Mouse (Mus musculus) liver, embryonic 14.5 days (tissue): Measurements from ENCODE around the gene Ces3b. TPM values are rescaled to one million over a fixed set of nuclear protein-coding genes. Genes with fewer than 3 reads are reported as not detected.
"Not testable (repeated sequence)": the region's sequence is repeated elsewhere in the genome, so short reads cannot be mapped to it uniquely, and the experiment has no call there.

ENCODE experiments used
- ATAC-seq: fragments of 200-750 bp; cut with Nextera tagmentation; 2 replicates; pipeline ENCODE4 v1.8.0; 2017; ENCODE audit warnings: moderate number of reproducible peaks, mild to moderate bottlenecking, moderate library complexity; ENCODE audit not compliant: insufficient read depth
- DNase-seq, 3 experiments: peaks; one replicate each; pipeline ENCODE4 v3.0.0-alpha.2; 2012 to 2013; ENCODE audit warnings: low read depth in 3 of 3, low spot score in 3 of 3
- H3K27ac ChIP-seq: fragments of 300-500 bp; sonication (generic); 2 replicates; pipeline ENCODE4 v1.5.1; 2014; ENCODE audit warnings: moderate library complexity, mild to moderate bottlenecking, control low read depth, inconsistent platforms
- H3K27me3 ChIP-seq: fragments of 300-500 bp; sonication (generic); 2 replicates; pipeline ENCODE4 v1.6.1; 2014; ENCODE audit warnings: mild to moderate bottlenecking, low read length, moderate library complexity; ENCODE audit not compliant: control insufficient read depth, insufficient read depth
- H3K36me3 ChIP-seq: fragments of 300-500 bp; sonication (generic); replicated peaks from 2 replicates; pipeline ENCODE4 v1.6.1; 2014; ENCODE audit warnings: low read depth; ENCODE audit not compliant: control insufficient read depth, insufficient read depth
- H3K4me1 ChIP-seq, 2 experiments: fragments of 200-500 bp in 1 of 2; fragments of 300-500 bp in 1 of 2; sonication (generic) in 1 of 2; replicated peaks; 2 replicates each; pipeline ENCODE4 v1.6.1; 2012 to 2014; ENCODE audit warnings: antibody characterized with exemption in 1 of 2, inconsistent platforms in 1 of 2, low read length in 1 of 2; ENCODE audit not compliant: control insufficient read depth in 2 of 2, insufficient read depth in 2 of 2
- H3K4me2 ChIP-seq: fragments of 300-500 bp; sonication (generic); 2 replicates; pipeline ENCODE4 v1.6.1; 2014; ENCODE audit warnings: low read depth, mild to moderate bottlenecking, control low read depth, moderate library complexity
- H3K4me3 ChIP-seq, 2 experiments: fragments of 200-500 bp in 1 of 2; fragments of 300-500 bp in 1 of 2; sonication (generic) in 1 of 2; 2 replicates each; pipeline ENCODE4 v1.5.1; 2012 to 2014; ENCODE audit warnings: low read depth in 2 of 2, low read length in 2 of 2, mild to moderate bottlenecking in 2 of 2, control low read depth in 1 of 2, inconsistent platforms in 1 of 2, moderate library complexity in 1 of 2; ENCODE audit not compliant: insufficient read depth in 1 of 2
- H3K9ac ChIP-seq: fragments of 300-500 bp; sonication (generic); replicated peaks from 2 replicates; pipeline ENCODE4 v1.6.1; 2014; ENCODE audit warnings: mild to moderate bottlenecking, control low read depth, moderate library complexity
- H3K9me3 ChIP-seq: fragments of 300-500 bp; sonication (generic); 2 replicates; pipeline ENCODE4 v1.6.1; 2016; ENCODE audit warnings: low read length, mixed read lengths; ENCODE audit not compliant: control insufficient read depth
- CTCF ChIP-seq: IDR thresholded peaks from 2 replicates; pipeline ENCODE4 v1.5.1; 2016; ENCODE audit warnings: antibody characterized with exemption, low read depth, control low read depth
- EP300 ChIP-seq: IDR thresholded peaks from 2 replicates; pipeline ENCODE4 v1.6.1; 2016; ENCODE audit warnings: antibody characterized with exemption, low read depth
- WGBS: fragments of 180-500 bp; shearing (Covaris S2); extraction: QIAGEN DNeasy Blood & Tissue Kit; methylation state at CpG from one replicate; pipeline ENCODE4 v1.1.7; 2014; ENCODE audit not compliant: insufficient replicate concordance; 5-methylcytosine and 5-hydroxymethylcytosine counted together
- polyA plus RNA-seq, 2 experiments: library from polyadenylated mRNA; depleted of rRNA in 1 of 2; stranded (reverse) in 1 of 2; unstranded in 1 of 2; fragments of >200 nt; fragmentation: Nextera tagmentation in 1 of 2; extraction: Ambion mirVana in 1 of 2; gene quantifications; 2 replicates each; pipeline versions ENCODE4 v1.2.1 to v1.2.3; 2012 to 2014

Gene Ces3b
- polyA plus RNA-seq, 2 experiments: not detected

GRCm38 (mm10) chr8:105060056-105060455 is 23.5 kb upstream of the Ces3b start:
- Histone ChIP-seq H3K9me3 (no peaks in the 10 kb centered on the region), H3K27ac (no peak overlapping the region), H3K4me1 (no peaks in the 10 kb centered on the region), H3K27me3 (no peaks in the 10 kb centered on the region), H3K9ac (no peak overlapping the region), H3K4me2 (no peak overlapping the region), H3K36me3 (no peaks in the 10 kb centered on the region), H3K4me3 (no peak overlapping the region)
- ATAC-seq: no peak
- no peak for TF ChIP-seq CTCF
- TF ChIP-seq EP300: no peak
- DNase-seq: no peak

- no peaks in the 10 kb centered on the region for H3K27me3 ChIP-seq
- no peak overlapping the region for H3K27ac ChIP-seq
- no peak overlapping the region for H3K9ac ChIP-seq
- no peaks in the 10 kb centered on the region for H3K36me3 ChIP-seq
- WGBS: 0% methylated on average over 1 of the region's 1 CpGs
- TF ChIP-seq CTCF (peak; percentile 74), EP300 (no peak)
- ATAC-seq (no peak), DNase-seq (peak in 2 of 3 experiments; percentile 7 to 12)
- no peak overlapping the region for H3K4me2 ChIP-seq
- H3K9me3 ChIP-seq: no peaks in the 10 kb centered on the region
- H3K4me3 ChIP-seq: no peak overlapping the region
- H3K4me1 ChIP-seq: 0 out of 4 replicates have a peak, but pooled peaks cover 0 to 2% of the 10 kb centered on the region in 2 experiments
These were observed 16.8 kb upstream of the Ces3b start for GRCm38 (mm10) chr8:105066761-105067160.

GRCm38 (mm10) chr8:105067905-105068304 is 15.6 kb upstream of the Ces3b start:
- H3K27ac ChIP-seq, DNase-seq, H3K4me3 ChIP-seq, H3K9ac ChIP-seq, H3K27me3 ChIP-seq, H3K36me3 ChIP-seq, H3K4me1 ChIP-seq, H3K9me3 ChIP-seq, ATAC-seq, H3K4me2 ChIP-seq: not testable (repeated sequence)
- WGBS: 45% methylated on average over 7 of the region's 7 CpGs

GRCm38 (mm10) chr8:105068971-105069370 is 14.6 kb upstream of the Ces3b start:
- H3K4me2 ChIP-seq: no peak overlapping the region
- no peaks in the 10 kb centered on the region for H3K9me3 ChIP-seq
- ATAC-seq (no peak), DNase-seq (no peak)
- no peak overlapping the region for H3K4me3 ChIP-seq
- TF ChIP-seq CTCF (no peak), EP300 (no peak)
- H3K9ac ChIP-seq: no peak overlapping the region
- H3K27ac ChIP-seq: no peak overlapping the region
- no peaks in the 10 kb centered on the region for H3K27me3 ChIP-seq
- H3K4me1 ChIP-seq: 0 out of 4 replicates have a peak, but pooled peaks cover 0 to 2% of the 10 kb centered on the region in 2 experiments
- no peaks in the 10 kb centered on the region for H3K36me3 ChIP-seq

GRCm38 (mm10) chr8:105076601-105077000 is 7.0 kb upstream of the Ces3b start:
- no peak for DNase-seq
- 72% methylated on average over 4 of the region's 4 CpGs for WGBS
- H3K4me1 ChIP-seq: no peaks in the 10 kb centered on the region
- no peak overlapping the region for H3K4me3 ChIP-seq
- TF ChIP-seq EP300: no peak
- TF ChIP-seq CTCF: no peak
- H3K9ac ChIP-seq: no peak overlapping the region
- no peaks in the 10 kb centered on the region for H3K9me3 ChIP-seq
- H3K27ac ChIP-seq: no peak overlapping the region
- no peaks in the 10 kb centered on the region for H3K36me3 ChIP-seq
- H3K27me3 ChIP-seq: no peaks in the 10 kb centered on the region
- no peak for ATAC-seq
- H3K4me2 ChIP-seq: no peak overlapping the region

GRCm38 (mm10) chr8:105077071-105077470 is 6.5 kb upstream of the Ces3b start:
- no peak overlapping the region for H3K9ac ChIP-seq
- H3K4me1 ChIP-seq: no peaks in the 10 kb centered on the region
- no peak for DNase-seq
- H3K4me3 ChIP-seq: no peak overlapping the region
- H3K36me3 ChIP-seq: no peaks in the 10 kb centered on the region
- H3K27ac ChIP-seq: no peak overlapping the region
- H3K27me3 ChIP-seq: no peaks in the 10 kb centered on the region
- no peak for TF ChIP-seq EP300
- TF ChIP-seq CTCF: no peak
- no peak overlapping the region for H3K4me2 ChIP-seq
- 48% methylated on average over 6 of the region's 6 CpGs for WGBS
- no peak for ATAC-seq
- H3K9me3 ChIP-seq: no peaks in the 10 kb centered on the region
